Comparison of ENCODE assay signal across 22 mouse cellular contexts in the genomic region with DNA sequence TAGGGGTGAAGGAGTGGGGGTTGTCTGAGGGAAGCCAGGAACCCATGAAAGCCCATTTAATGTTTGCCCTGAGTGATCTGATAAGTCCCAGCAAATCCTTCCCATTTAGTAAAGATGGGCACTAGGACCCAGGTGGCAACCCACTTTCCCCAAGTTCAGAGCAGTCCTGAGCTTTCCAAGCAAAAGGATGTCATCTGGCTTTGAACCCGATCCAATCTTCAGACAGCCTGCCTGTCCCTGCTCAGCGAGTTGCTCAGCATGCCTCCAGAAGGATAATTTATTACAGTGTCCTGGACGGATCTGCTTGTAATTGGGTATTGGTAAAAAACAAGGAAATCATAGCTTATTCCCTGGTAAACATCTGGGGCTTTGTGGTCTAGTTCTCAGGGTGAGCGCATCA. TPM values are rescaled to one million over a fixed set of nuclear protein-coding genes. Genes with fewer than 3 reads are reported as not detected.
DNase-seq lines count a peak whose midpoint lies in the region; ATAC-seq and TF ChIP-seq lines count a peak whose summit lies in the region.
"Had no signal": no experiment of that assay in that cellular context is flagged by ENCODE, and none has a peak within 500 bp of the region (broad histone marks: within the 10 kb centered on the region; RNA-seq: fewer than 3 reads in every experiment).

No protein-coding gene starts in this region.

- H3K27me3 ChIP-seq in hindbrain, postnatal 0 days (ENCODE audit: insufficient read depth, low read length) = no peaks in the 10 kb centered on the region
- H3K27me3 ChIP-seq in hindbrain, embryonic 10.5 days (ENCODE audit: insufficient read depth, poor library complexity, severe bottlenecking) = no peaks in the 10 kb centered on the region
- no peaks in the 10 kb centered on the region for H3K27me3 ChIP-seq in forebrain, postnatal 0 days (ENCODE audit: insufficient read depth, low read length)
- H3K27me3 ChIP-seq: embryonic facial prominence, embryonic 13.5 days; neural tube, embryonic 13.5 days had no signal

- WGBS in hindbrain, postnatal 0 days = 27% methylated on average over 4 of the region's 4 CpGs
- WGBS in hindbrain, embryonic 10.5 days = 53% methylated on average over 4 of the region's 4 CpGs
- WGBS in forebrain, postnatal 0 days = 26% methylated on average over 4 of the region's 4 CpGs

- H3K4me1 ChIP-seq in hindbrain, postnatal 0 days (ENCODE audit: insufficient read depth, low read length) = no peaks in the 10 kb centered on the region; the same call in 1 of the 2 replicates
- no peaks in the 10 kb centered on the region for H3K4me1 ChIP-seq in hindbrain, embryonic 10.5 days (replicated peaks)
- peaks cover 15% of the 10 kb centered on the region; the same call in 1 of the 2 replicates for H3K4me1 ChIP-seq in forebrain, postnatal 0 days (ENCODE audit: insufficient read depth)
- H3K4me1 ChIP-seq: embryonic facial prominence, embryonic 13.5 days; limb, embryonic 10.5 days; midbrain, embryonic 10.5 days; neural tube, embryonic 13.5 days had no signal

- H3K4me3 ChIP-seq in hindbrain, postnatal 0 days (ENCODE audit: low read length) = no peak overlapping the region
- H3K4me3 ChIP-seq in hindbrain, embryonic 10.5 days = no peak overlapping the region
- H3K4me3 ChIP-seq in forebrain, postnatal 0 days (ENCODE audit: low read depth, low read length) = no peak overlapping the region
- H3K4me3 ChIP-seq: embryonic facial prominence, embryonic 13.5 days; limb, embryonic 10.5 days; midbrain, embryonic 10.5 days; neural tube, embryonic 13.5 days had no signal

- ATAC-seq in hindbrain, postnatal 0 days = no peak
- ATAC-seq in forebrain, postnatal 0 days = peak; percentile 55
- ATAC-seq: intestine, embryonic 16.5 days had no signal

- no peak overlapping the region for H3K4me2 ChIP-seq in hindbrain, postnatal 0 days (ENCODE audit: low read depth, low read length)
- H3K4me2 ChIP-seq in forebrain, postnatal 0 days (ENCODE audit: low read depth) = no peak overlapping the region
- H3K4me2 ChIP-seq: embryonic facial prominence, embryonic 13.5 days; liver, embryonic 11.5 days; neural tube, embryonic 13.5 days had no signal

- H3K9me3 ChIP-seq in hindbrain, postnatal 0 days (ENCODE audit: low read length) = no peaks in the 10 kb centered on the region
- H3K9me3 ChIP-seq in hindbrain, embryonic 10.5 days = no peaks in the 10 kb centered on the region
- H3K9me3 ChIP-seq in forebrain, postnatal 0 days (ENCODE audit: low read length) = no peaks in the 10 kb centered on the region
- H3K9me3 ChIP-seq: embryonic facial prominence, embryonic 13.5 days; limb, embryonic 10.5 days; midbrain, embryonic 10.5 days; neural tube, embryonic 13.5 days had no signal

- no peaks in the 10 kb centered on the region for H3K36me3 ChIP-seq in hindbrain, postnatal 0 days (ENCODE audit: insufficient read depth, low read length)
- H3K36me3 ChIP-seq in hindbrain, embryonic 10.5 days = no peaks in the 10 kb centered on the region
- no peaks in the 10 kb centered on the region for H3K36me3 ChIP-seq in forebrain, postnatal 0 days (ENCODE audit: insufficient read depth)
- H3K36me3 ChIP-seq: embryonic facial prominence, embryonic 13.5 days; limb, embryonic 10.5 days; midbrain, embryonic 10.5 days; neural tube, embryonic 13.5 days had no signal

- H3K9ac ChIP-seq in hindbrain, postnatal 0 days (replicated peaks; ENCODE audit: low read length) = no peak overlapping the region
- no peak overlapping the region for H3K9ac ChIP-seq in forebrain, postnatal 0 days
- H3K9ac ChIP-seq: embryonic facial prominence, embryonic 13.5 days; neural tube, embryonic 13.5 days had no signal

- no peak for TF ChIP-seq CTCF in hindbrain, postnatal 0 days (IDR thresholded peaks at IDR 0.05; ENCODE audit: low read depth)
- TF ChIP-seq CTCF in forebrain, postnatal 0 days (IDR thresholded peaks at IDR 0.05; ENCODE audit: low read depth) = no peak

- DNase-seq in cerebellum, adult 18-20 months = peak; percentile 21 to 28
- DNase-seq in cerebellum, adult 11 months = no peak
- peak; percentile 28 for DNase-seq in hindbrain, postnatal 0 days (ENCODE audit: low spot score)
- DNase-seq in hindbrain, embryonic 10.5 days (ENCODE audit: low spot score) = no peak
- peak; percentile 81 for DNase-seq in brain, adult 2 months (ENCODE audit: low read depth, low spot score)
- DNase-seq in forebrain, postnatal 0 days = peak; percentile 67
- DNase-seq in kidney, postnatal 4 days = no peak
- no peak for DNase-seq in ovary, postnatal 36 days (ENCODE audit: low spot score)
- DNase-seq: lung, adult 2 months; lung, postnatal 36 days had no signal

- H3K27ac ChIP-seq in hindbrain, postnatal 0 days = no peak overlapping the region
- no peak overlapping the region for H3K27ac ChIP-seq in hindbrain, embryonic 10.5 days
- peak overlapping the region; percentile 50; the same call in 1 of the 2 replicates for H3K27ac ChIP-seq in forebrain, postnatal 0 days (ENCODE audit: low read depth, low read length)
- H3K27ac ChIP-seq: embryonic facial prominence, embryonic 13.5 days; limb, embryonic 10.5 days; midbrain, embryonic 10.5 days; neural tube, embryonic 13.5 days; stomach, postnatal 0 days had no signal

RNA-seq across cellular contexts. Expression of gene Gpr12, which starts 45.9 kb away (rescaled TPM):
- 37.2 and 38.6 TPM in 2 replicates for total RNA-seq in hindbrain, postnatal 0 days (2014; rRNA removed)
- 14.6 and 18.9 TPM in 2 replicates for polyA plus RNA-seq in hindbrain, postnatal 0 days (2015; fragmentation: Nextera tagmentation; extraction: Ambion mirVana)
- polyA plus RNA-seq in hindbrain, embryonic 10.5 days (2016; fragmentation: Nextera tagmentation; extraction: Ambion mirVana) = 0.11 TPM in 1 of 2 replicates, not detected in the other
- 38.7 and 50.9 TPM in 2 replicates for total RNA-seq in forebrain, postnatal 0 days (2014; rRNA removed)
- polyA plus RNA-seq in forebrain, postnatal 0 days (2015; fragmentation: Nextera tagmentation; extraction: Ambion mirVana) = 39.5 and 42.8 TPM in 2 replicates
- total RNA-seq: common myeloid progenitor, adult 5-6 weeks; granulocyte monocyte progenitor cell, adult 5-6 weeks; hematopoietic stem cell, adult 5-6 weeks; MEL had no signal
- polyA plus RNA-seq: heart, embryonic 14.5 days; intestine, embryonic 16.5 days; lung, adult 2 months had no signal

Comparison
In these comparisons a context has a peak if more than half of its experiments do, and no peak if none do; other contexts are left out.
1. DNase-seq: peak in cerebellum, adult 18-20 months (2 of 2), hindbrain, postnatal 0 days (single experiment), brain, adult 2 months (single experiment) and forebrain, postnatal 0 days (single experiment); none in cerebellum, adult 11 months (single experiment), hindbrain, embryonic 10.5 days (single experiment), kidney, postnatal 4 days (0 of 2) and ovary, postnatal 36 days (single experiment).
2. RNA of gene Gpr12, which starts 45.9 kb away (polyA plus RNA-seq): 39.5 to 42.8 TPM in forebrain, postnatal 0 days and 14.6 to 18.9 TPM in hindbrain, postnatal 0 days; 0.11 TPM in hindbrain, embryonic 10.5 days; every median in the first group is over 10 times any median in the second.